Mouse (Mus musculus): ENCODE measurements around the gene Dbh. TPM values are rescaled to one million over a fixed set of nuclear protein-coding genes. Genes with fewer than 3 reads are reported as not detected.

Gene Dbh
- total and polyA plus RNA-seq, 2 experiments from 2014 or later = 11.2 to 16.5 TPM

DNA sequence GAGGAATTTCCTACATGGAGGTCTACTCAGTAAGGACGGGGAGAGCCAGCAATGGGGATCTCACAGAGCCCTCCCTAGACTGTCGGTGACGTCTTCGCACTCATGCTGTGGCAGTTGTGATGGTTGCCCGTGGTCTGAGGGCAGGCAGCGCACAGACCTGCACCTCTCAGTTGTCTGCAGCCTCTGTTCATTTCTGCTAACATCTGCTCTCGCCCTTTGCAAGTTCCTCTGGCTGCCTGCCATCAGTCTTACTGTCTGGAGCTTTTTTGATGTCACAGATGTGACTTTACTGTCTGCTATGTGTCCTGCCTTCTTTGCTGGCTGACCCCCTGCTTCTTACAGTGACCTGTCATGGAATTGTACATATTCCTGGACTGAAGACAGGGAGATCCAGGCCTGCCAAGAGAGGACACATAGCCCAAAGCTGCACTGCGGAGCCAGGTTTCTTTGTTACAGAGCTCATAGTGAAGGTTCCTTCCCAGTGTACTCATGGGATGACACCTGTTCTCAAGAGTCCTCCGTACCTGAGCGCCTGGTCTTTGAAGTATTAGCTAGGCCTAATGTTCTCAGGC lies 10.7 kb downstream of the Dbh start:
- H3K27me3 ChIP-seq (ENCODE audit: insufficient read depth, low read length) = no peaks in the 10 kb centered on the region
- H3K9me3 ChIP-seq (ENCODE audit: low read length) = no peaks in the 10 kb centered on the region
- DNase-seq (ENCODE audit: low spot score) = peak; percentile 22
- no peak for TF ChIP-seq CTCF (IDR thresholded peaks at IDR 0.05; ENCODE audit: low read depth)
- H3K4me1 ChIP-seq (ENCODE audit: insufficient read depth, low read length) = no peaks in the 10 kb centered on the region
- ATAC-seq = no peak
- WGBS = 61% methylated on average over 10 of the region's 10 CpGs
- H3K27ac ChIP-seq = no peak overlapping the region
- no peaks in the 10 kb centered on the region for H3K36me3 ChIP-seq (ENCODE audit: insufficient read depth, low read length)
- H3K4me2 ChIP-seq (ENCODE audit: low read depth, low read length) = no peak overlapping the region
- H3K9ac ChIP-seq (replicated peaks; ENCODE audit: low read length) = no peak overlapping the region
- H3K4me3 ChIP-seq (ENCODE audit: low read length) = no peak overlapping the region

DNA sequence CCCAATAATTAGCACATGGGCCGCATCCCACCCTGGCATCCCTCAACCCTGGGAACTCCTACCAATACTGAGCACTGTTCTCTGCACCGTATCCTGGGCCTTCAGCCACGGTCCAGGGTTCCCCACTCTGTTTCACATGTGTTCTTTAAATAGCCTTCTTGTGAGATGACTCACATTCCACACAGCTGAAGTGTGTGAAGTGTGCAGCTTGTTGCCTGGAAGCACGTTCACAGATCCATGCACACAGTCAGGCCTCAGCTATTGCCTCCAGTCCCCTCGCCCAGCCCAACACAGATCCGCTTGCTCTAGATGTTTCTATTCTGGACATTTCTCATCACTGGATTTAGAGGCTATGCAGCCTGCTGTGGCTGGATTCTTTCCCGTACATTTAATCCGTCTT lies 14.1 kb downstream of the Dbh start:
- DNase-seq (ENCODE audit: low spot score) (no peak), ATAC-seq (no peak)
- H3K36me3 ChIP-seq (ENCODE audit: insufficient read depth, low read length) = no peaks in the 10 kb centered on the region
- no peak overlapping the region for H3K9ac ChIP-seq (replicated peaks; ENCODE audit: low read length)
- H3K4me1 ChIP-seq (ENCODE audit: insufficient read depth, low read length) = no peaks in the 10 kb centered on the region
- H3K9me3 ChIP-seq (ENCODE audit: low read length) = no peaks in the 10 kb centered on the region
- H3K4me2 ChIP-seq (ENCODE audit: low read depth, low read length) = no peak overlapping the region
- no peak overlapping the region for H3K27ac ChIP-seq
- no peak for TF ChIP-seq CTCF (IDR thresholded peaks at IDR 0.05; ENCODE audit: low read depth)
- H3K27me3 ChIP-seq (ENCODE audit: insufficient read depth, low read length) = no peaks in the 10 kb centered on the region
- no peak overlapping the region for H3K4me3 ChIP-seq (ENCODE audit: low read length)
- 67% methylated on average over 8 of the region's 8 CpGs for WGBS

DNA sequence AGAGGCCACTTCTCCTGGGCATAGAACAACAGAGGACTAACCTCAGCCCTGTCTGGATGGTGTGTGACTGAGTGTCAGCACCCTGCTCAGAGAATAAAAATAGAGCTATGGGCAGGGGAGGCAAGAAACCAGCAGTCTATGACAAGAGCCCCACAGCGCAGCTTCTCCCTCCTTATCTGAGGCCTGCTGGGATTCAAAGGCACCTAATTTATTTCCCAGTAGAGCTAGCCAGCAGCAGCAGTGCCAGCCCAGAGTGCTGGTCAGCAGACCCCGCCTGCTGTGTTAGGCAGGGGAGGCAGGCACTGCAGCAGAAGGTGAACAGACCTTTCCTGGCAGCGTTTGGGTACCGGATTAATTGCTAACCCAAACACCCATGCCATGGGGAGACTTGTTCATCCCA lies 16.9 kb downstream of the Dbh start:
- Histone ChIP-seq H3K36me3 (ENCODE audit: insufficient read depth, low read length) (no peaks in the 10 kb centered on the region), H3K9ac (replicated peaks; ENCODE audit: low read length) (no peak overlapping the region), H3K27me3 (ENCODE audit: insufficient read depth, low read length) (no peaks in the 10 kb centered on the region), H3K9me3 (ENCODE audit: low read length) (no peaks in the 10 kb centered on the region), H3K27ac (no peak overlapping the region), H3K4me3 (ENCODE audit: low read length) (no peak overlapping the region), H3K4me2 (ENCODE audit: low read depth, low read length) (no peak overlapping the region), H3K4me1 (ENCODE audit: insufficient read depth, low read length) (no peaks in the 10 kb centered on the region)
- TF ChIP-seq CTCF (IDR thresholded peaks at IDR 0.05; ENCODE audit: low read depth) = no peak
- DNase-seq (ENCODE audit: low spot score) = no peak
- ATAC-seq = no peak
- WGBS = 59% methylated on average over 4 of the region's 4 CpGs

DNA sequence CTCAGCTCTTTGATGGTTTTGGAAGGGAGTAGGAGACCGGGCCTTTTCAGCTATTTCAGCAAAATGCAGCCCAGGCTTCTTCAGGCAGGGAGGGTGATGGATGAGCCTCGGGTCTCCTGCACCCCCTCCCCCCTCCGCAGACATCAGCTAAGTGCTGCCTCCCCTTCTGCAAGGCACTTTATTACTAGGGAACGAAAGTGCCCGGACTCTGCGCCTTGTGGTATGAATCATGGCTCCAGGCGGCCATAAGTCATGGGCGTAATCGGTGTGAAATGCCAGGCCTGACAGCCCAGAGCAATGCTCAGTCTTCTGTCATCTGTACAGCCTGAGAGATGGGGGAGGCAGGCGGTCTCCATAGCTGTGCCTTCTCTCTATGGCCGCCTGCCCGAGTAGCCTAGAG lies 18.7 kb downstream of the Dbh start:
- ATAC-seq (no peak), DNase-seq (ENCODE audit: low spot score) (peak; percentile 12)
- Histone ChIP-seq H3K4me2 (ENCODE audit: low read depth, low read length) (no peak overlapping the region), H3K27ac (no peak overlapping the region), H3K4me1 (ENCODE audit: insufficient read depth, low read length) (no peaks in the 10 kb centered on the region), H3K9ac (replicated peaks; ENCODE audit: low read length) (no peak overlapping the region), H3K9me3 (ENCODE audit: low read length) (no peaks in the 10 kb centered on the region), H3K4me3 (ENCODE audit: low read length) (no peak overlapping the region), H3K36me3 (ENCODE audit: insufficient read depth, low read length) (no peaks in the 10 kb centered on the region), H3K27me3 (ENCODE audit: insufficient read depth, low read length) (no peaks in the 10 kb centered on the region)
- WGBS = 65% methylated on average over 12 of the region's 12 CpGs
- no peak for TF ChIP-seq CTCF (IDR thresholded peaks at IDR 0.05; ENCODE audit: low read depth)

DNA sequence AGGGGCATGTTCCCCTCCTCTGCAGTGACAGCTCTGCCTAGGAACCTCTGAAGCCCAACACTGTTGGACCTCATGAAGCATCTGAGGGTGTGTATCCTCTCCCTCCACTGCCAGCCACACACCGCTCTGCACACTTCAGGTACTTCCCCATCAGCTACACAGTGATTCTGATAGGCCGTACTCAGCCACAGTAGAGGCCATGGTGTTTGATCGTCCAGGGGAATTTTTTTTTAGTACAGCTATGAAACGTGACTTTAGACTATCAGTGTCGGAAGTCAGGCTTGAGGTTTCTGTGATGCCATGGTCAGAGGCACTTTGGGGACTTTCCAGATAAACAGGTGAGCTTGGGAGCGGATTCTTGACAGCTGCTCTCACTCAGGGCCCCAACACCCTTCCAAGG lies 22.5 kb downstream of the Dbh start:
- Histone ChIP-seq H3K9ac (replicated peaks; ENCODE audit: low read length) (no peak overlapping the region), H3K4me2 (ENCODE audit: low read depth, low read length) (no peak overlapping the region), H3K4me1 (ENCODE audit: insufficient read depth, low read length) (no peaks in the 10 kb centered on the region), H3K36me3 (ENCODE audit: insufficient read depth, low read length) (no peaks in the 10 kb centered on the region), H3K9me3 (ENCODE audit: low read length) (no peaks in the 10 kb centered on the region), H3K27me3 (ENCODE audit: insufficient read depth, low read length) (no peaks in the 10 kb centered on the region), H3K4me3 (ENCODE audit: low read length) (no peak overlapping the region), H3K27ac (no peak overlapping the region)
- WGBS = 88% methylated on average over 6 of the region's 6 CpGs
- no peak for ATAC-seq
- no peak for TF ChIP-seq CTCF (IDR thresholded peaks at IDR 0.05; ENCODE audit: low read depth)
- no peak for DNase-seq (ENCODE audit: low spot score)

DNA sequence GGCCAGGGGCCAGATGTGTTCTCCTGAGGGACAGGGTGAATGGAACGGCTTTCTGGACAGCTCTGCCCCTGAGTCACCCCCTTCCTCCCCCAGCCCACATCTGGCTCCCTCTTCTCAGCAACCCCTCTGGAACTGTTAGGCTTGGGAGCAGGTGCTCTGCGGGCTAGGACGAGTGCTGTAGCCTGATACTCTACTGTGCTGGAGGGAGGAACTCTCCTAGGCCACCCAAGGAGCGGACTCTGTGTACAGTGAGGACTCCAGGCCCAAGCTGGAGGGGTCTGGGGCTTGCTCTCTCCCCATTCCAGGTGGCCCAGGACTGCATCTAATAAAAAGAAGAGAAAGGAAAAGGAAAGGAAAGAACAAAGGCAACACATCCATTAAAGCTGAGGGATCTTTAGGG lies 25.0 kb downstream of the Dbh start:
- Histone ChIP-seq H3K36me3 (ENCODE audit: insufficient read depth, low read length) (no peaks in the 10 kb centered on the region), H3K9ac (replicated peaks; ENCODE audit: low read length) (no peak overlapping the region), H3K4me2 (ENCODE audit: low read depth, low read length) (no peak overlapping the region), H3K27me3 (ENCODE audit: insufficient read depth, low read length) (no peaks in the 10 kb centered on the region), H3K9me3 (ENCODE audit: low read length) (no peaks in the 10 kb centered on the region), H3K4me3 (ENCODE audit: low read length) (no peak overlapping the region), H3K4me1 (ENCODE audit: insufficient read depth, low read length) (no peaks in the 10 kb centered on the region), H3K27ac (no peak overlapping the region)
- 75% methylated on average over 4 of the region's 4 CpGs for WGBS
- ATAC-seq (no peak), DNase-seq (ENCODE audit: low spot score) (no peak)
- no peak for TF ChIP-seq CTCF (IDR thresholded peaks at IDR 0.05; ENCODE audit: low read depth)

DNA sequence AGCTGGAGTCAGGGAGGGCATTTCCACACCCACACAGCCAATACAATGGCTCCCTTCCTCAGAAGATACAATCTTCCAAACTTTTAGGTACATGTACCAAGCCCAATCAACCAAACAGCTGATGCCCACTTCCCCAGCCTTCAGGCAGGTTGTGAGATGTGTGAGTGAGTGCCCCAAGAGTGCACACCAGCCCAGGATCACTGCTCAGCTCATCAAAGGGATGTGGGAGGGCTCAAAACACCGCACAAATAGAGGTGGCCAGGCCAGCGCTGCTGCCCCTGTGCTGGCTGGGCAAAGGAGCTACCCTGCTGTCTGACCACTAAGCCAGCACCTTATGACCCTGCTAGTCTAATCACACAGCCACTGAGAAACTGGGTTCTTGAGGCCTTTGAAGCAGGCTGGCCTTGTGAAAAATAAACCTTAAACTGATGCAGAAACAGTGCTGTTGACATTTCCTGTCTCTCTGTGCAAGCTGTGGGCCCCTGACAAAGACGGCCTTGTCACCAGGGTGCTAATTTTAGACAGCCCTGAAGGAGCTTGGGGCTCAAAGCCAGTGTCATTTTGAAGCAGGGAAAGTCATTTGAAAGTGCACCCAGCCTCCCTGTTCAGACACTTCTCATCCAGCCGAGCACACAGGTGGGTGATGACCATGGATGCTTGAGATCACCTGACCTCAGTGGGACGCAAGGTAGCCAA lies 33.7 kb downstream of the Dbh start:
- H3K27ac ChIP-seq = no peak overlapping the region
- H3K4me1 ChIP-seq (ENCODE audit: insufficient read depth, low read length) = no peaks in the 10 kb centered on the region
- 58% methylated on average over 5 of the region's 5 CpGs for WGBS
- H3K9ac ChIP-seq (replicated peaks; ENCODE audit: low read length) = no peak overlapping the region
- DNase-seq (ENCODE audit: low spot score) (no peak), ATAC-seq (no peak)
- H3K4me2 ChIP-seq (ENCODE audit: low read depth, low read length) = no peak overlapping the region
- H3K9me3 ChIP-seq (ENCODE audit: low read length) = no peaks in the 10 kb centered on the region
- H3K27me3 ChIP-seq (ENCODE audit: insufficient read depth, low read length) = no peaks in the 10 kb centered on the region
- no peak overlapping the region for H3K4me3 ChIP-seq (ENCODE audit: low read length)
- H3K36me3 ChIP-seq (ENCODE audit: insufficient read depth, low read length) = no peaks in the 10 kb centered on the region
- no peak for TF ChIP-seq CTCF (IDR thresholded peaks at IDR 0.05; ENCODE audit: low read depth)
